Mouse (Mus musculus) cerebellum, adult 2 months (tissue): Measurements from ENCODE around the gene Zbtb22. TPM values are rescaled to one million over a fixed set of nuclear protein-coding genes. Genes with fewer than 3 reads are reported as not detected.
A peak's percentile ranks its signal among the peaks of the same experiment; 100 is the strongest.

Experiments used
- DNase-seq, 2 experiments: peaks; one replicate each; pipeline ENCODE4 v3.0.0; 2021
- H3K27ac ChIP-seq: fragments of 200-500 bp; 2 replicates; pipeline ENCODE4 v1.5.1; 2012; ENCODE audit warnings: low read length, control low read depth, inconsistent platforms; ENCODE audit not compliant: insufficient read depth
- H3K27me3 ChIP-seq: fragments of 200-500 bp; 2 replicates; pipeline ENCODE4 v1.6.1; 2012; ENCODE audit warnings: inconsistent platforms, mild to moderate bottlenecking, low read length, moderate library complexity; ENCODE audit not compliant: control insufficient read depth, insufficient read depth
- H3K4me1 ChIP-seq: fragments of 200-500 bp; 2 replicates; pipeline ENCODE4 v1.6.1; 2011; ENCODE audit warnings: low read length; ENCODE audit not compliant: control insufficient read depth, insufficient read depth
- H3K4me3 ChIP-seq: fragments of 200-500 bp; replicated peaks from 2 replicates; pipeline ENCODE3; 2011; ENCODE audit warnings: mild to moderate bottlenecking, low read depth, low read length, control low read depth; ENCODE audit not compliant: insufficient read depth
- CTCF ChIP-seq: fragments of 200-500 bp; IDR thresholded peaks from 2 replicates; pipeline ENCODE4 v1.5.1; 2011; ENCODE audit warnings: low read depth, mild to moderate bottlenecking, control low read depth, low read length, moderate library complexity, borderline replicate concordance; ENCODE audit not compliant: insufficient read depth
- POLR2A ChIP-seq: fragments of 200-500 bp; IDR thresholded peaks from 2 replicates; pipeline ENCODE4 v1.6.1; 2011; ENCODE audit warnings: low read length, control low read depth, borderline replicate concordance; ENCODE audit not compliant: insufficient read depth
- WGBS: fragments of 180-500 bp; shearing (Covaris S2); methylation state at CpG from one replicate; pipeline ENCODE4 v1.1.7; 2018; 5-methylcytosine and 5-hydroxymethylcytosine counted together
- polyA plus RNA-seq: library from polyadenylated mRNA; depleted of rRNA; stranded (reverse); fragments of >200 nt; gene quantifications from 2 replicates; pipeline ENCODE4 v1.2.3, GENCODE M21; 2012

Zbtb22 gene
- polyA plus RNA-seq, 1 experiment = 33.4 TPM

DNA sequence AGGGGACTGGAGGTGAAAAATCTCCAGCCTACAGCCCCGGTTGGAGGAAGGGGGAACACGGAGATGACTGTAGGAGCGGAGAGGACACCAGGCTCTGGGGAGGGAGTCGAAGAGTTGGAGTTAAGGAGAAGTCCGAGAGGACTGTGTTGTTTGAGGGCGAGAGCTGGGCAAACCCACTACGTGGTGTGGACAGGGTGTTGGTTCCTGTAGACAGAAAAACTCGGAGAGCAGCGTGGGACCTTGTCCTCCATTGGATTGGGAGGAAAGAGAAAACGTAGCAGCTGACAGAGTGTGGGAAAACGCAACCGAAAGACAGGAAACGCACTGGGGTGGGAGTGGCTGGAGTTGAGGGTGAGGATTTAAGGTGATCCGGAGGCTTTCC, 5.8 kb upstream of the Zbtb22 start:
- under 1% methylated on average over 14 of the region's 14 CpGs for WGBS
- Histone ChIP-seq H3K4me3 (peak overlapping the region; percentile 65), H3K27me3 (no peaks in the 10 kb centered on the region), H3K4me1 (no peaks in the 10 kb centered on the region; the same call in 1 of the 2 replicates), H3K27ac (peak overlapping the region; percentile 63)
- no peak for DNase-seq
- TF ChIP-seq POLR2A (no peak), CTCF (no peak)

DNA sequence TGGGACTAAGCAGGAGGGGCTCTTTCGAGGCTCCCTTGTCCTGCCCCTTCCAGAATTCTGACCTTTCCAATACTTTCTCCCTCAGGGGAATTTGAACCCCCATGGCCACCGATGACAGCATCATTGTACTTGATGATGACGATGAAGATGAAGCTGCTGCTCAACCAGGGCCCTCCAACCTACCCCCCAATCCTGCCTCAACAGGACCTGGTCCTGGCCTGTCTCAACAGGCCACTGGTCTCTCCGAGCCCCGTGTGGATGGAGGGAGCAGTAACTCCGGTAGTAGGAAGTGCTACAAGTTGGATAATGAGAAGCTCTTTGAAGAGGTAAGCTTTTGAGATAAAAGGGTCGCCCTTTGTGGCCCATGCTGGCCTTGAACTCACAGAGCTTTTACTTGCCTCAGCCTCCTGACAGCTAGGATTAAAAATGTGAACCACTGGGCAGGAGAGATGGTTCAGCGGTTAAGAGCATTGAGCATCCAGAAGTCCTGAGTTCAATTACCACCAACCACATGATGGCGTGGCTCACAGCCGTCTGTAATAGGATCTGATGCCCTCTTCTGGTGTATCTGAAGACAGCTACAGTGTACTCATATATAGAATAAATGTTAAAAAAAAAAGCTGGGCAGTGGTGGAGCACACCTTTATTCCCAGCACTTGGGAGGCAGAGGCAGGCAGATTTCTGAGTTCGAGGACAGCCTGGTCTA, 5.2 kb upstream of the Zbtb22 start:
- Histone ChIP-seq H3K27ac (no peak overlapping the region), H3K27me3 (no peaks in the 10 kb centered on the region), H3K4me3 (no peak overlapping the region), H3K4me1 (no peaks in the 10 kb centered on the region; the same call in 1 of the 2 replicates)
- DNase-seq = no peak
- WGBS = 38% methylated on average over 11 of the region's 11 CpGs
- TF ChIP-seq POLR2A (no peak), CTCF (0 out of 2 replicates have a peak, but pooled peaks have one; percentile 2)

DNA sequence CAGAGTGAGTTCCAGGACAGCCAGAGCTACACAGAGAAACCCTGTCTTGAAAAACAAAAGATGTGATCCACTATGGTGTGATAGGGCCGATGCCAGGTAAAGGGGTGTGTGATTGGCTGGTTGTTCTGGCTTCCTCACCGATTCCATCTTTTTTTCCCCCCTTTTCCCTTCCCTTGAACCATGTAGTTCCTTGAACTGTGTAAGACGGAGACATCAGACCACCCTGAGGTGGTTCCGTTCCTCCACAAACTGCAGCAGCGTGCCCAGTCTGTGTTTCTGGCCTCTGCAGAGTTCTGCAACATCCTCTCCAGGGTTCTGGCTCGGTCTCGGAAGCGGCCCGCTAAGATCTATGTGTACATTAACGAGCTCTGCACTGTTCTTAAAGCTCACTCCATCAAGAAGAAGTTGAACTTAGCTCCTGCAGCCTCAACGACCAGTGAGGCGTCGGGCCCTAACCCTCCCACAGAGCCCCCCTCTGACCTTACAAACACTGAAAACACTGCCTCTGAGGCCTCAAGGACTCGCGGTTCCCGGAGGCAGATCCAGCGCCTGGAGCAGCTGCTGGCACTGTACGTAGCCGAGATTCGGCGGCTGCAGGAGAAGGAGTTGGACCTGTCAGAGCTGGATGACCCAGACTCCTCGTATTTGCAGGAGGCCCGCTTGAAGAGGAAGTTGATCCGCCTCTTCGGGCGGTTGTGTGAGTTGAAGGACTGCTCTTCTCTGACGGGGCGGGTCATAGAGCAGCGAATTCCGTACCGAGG, 4.5 kb upstream of the Zbtb22 start:
- WGBS = 86% methylated on average over 31 of the region's 31 CpGs
- TF ChIP-seq CTCF (no peak), POLR2A (no peak)
- H3K4me1 ChIP-seq = no peaks in the 10 kb centered on the region; the same call in 1 of the 2 replicates

DNA sequence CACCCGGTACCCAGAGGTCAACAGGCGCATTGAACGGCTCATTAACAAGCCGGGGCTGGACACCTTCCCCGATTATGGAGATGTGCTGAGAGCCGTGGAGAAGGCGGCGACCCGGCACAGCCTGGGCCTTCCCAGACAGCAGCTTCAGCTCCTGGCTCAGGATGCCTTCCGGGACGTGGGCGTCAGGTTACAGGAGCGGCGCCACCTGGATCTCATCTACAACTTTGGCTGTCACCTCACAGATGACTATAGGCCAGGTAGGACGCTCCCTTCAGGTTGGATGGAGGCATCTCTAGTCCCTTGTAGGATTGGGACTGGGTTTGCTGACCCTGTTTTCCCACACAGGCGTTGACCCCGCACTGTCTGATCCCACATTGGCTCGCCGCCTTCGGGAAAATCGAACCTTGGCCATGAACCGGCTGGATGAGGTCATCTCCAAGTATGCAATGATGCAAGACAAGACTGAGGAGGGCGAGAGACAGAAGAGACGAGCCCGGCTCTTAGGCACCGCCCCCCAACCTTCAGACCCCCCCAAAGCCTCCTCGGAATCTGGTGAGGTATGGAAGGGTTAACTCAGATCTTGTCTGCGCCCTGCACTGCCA, 3.8 kb upstream of the Zbtb22 start:
- no peak overlapping the region for H3K4me3 ChIP-seq
- TF ChIP-seq POLR2A = no peak
- TF ChIP-seq CTCF = no peak
- peaks cover 2% of the 10 kb centered on the region for H3K4me1 ChIP-seq
- no peak overlapping the region for H3K27ac ChIP-seq
- WGBS = 84% methylated on average over 28 of the region's 28 CpGs
- DNase-seq = peak in 1 of 2 experiments; percentile 28
- H3K27me3 ChIP-seq = no peaks in the 10 kb centered on the region

More for the DNA sequence above, 4.5 kb upstream of the Zbtb22 start:
- H3K4me3 ChIP-seq = no peak overlapping the region
- no peaks in the 10 kb centered on the region for H3K27me3 ChIP-seq
- no peak overlapping the region for H3K27ac ChIP-seq
- DNase-seq = peak in 1 of 2 experiments; percentile 22

DNA sequence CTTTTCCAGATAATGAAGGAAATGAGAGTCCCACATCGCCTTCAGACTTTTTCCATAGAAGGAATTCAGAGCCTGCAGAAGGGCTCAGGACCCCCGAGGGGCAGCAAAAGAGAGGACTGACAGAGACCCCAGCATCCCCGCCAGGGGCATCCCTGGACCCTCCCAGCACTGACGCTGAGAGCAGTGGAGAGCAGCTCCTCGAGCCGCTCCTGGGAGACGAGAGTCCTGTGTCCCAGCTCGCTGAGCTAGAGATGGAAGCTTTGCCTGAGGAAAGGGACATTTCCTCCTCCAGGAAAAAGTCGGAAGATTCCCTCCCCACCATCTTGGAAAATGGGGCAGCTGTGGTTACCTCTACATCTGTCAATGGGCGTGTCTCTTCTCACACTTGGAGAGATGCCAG, 2.4 kb upstream of the Zbtb22 start:
- TF ChIP-seq POLR2A (no peak), CTCF (no peak)
- no peak overlapping the region for H3K27ac ChIP-seq
- H3K4me1 ChIP-seq = peaks cover 7% of the 10 kb centered on the region
- no peaks in the 10 kb centered on the region for H3K27me3 ChIP-seq
- no peak overlapping the region for H3K4me3 ChIP-seq
- 75% methylated on average over 10 of the region's 10 CpGs for WGBS
- DNase-seq = peak in 1 of 2 experiments; percentile 11

DNA sequence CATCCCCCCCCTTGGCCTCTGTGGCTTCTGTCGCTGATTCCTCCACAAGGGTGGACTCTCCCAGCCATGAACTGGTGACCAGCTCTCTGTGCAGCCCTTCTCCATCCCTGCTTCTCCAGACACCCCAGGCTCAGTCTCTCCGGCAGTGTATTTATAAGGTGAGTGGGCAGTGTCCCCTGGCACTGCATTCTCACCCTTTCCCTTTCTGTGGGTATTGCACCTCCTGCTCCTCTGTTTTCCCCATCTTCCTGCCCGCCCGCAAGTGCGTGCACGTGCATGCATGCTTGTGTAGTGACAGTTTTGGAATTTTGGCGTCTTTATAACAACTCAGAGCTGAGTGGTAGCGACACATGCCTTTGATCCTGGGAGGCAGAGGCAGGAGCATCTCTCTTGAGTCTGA, 1.8 kb upstream of the Zbtb22 start:
- Histone ChIP-seq H3K27me3 (no peaks in the 10 kb centered on the region), H3K27ac (no peak overlapping the region), H3K4me1 (peaks cover 9% of the 10 kb centered on the region), H3K4me3 (no peak overlapping the region)
- WGBS = 88% methylated on average over 8 of the region's 8 CpGs
- peak in 1 of 2 experiments; percentile 17 for DNase-seq
- TF ChIP-seq CTCF (no peak), POLR2A (no peak)

DNA sequence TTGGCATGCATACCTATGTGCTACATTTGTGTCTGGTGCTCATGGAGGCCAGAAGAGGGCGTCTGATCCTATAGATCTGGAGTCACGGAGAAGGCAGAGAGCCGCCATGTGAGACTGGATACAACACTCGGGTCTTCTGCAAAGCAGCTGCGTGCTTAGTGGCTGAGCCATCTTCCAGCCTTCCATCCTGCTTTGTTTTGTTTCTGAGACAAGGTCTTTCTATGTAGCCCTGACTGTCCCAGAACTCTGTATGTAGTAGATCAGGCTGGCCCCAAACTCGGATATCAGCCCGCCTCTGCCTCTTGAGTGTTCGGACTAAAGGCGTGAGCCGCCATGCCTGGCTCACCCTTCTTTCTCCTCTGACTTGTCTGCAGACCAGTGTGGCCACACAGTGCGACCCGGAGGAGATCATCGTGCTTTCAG, 724 bp upstream of the Zbtb22 start:
- peak in 1 of 2 experiments; percentile 28 for DNase-seq
- WGBS = 57% methylated on average over 13 of the region's 13 CpGs
- Histone ChIP-seq H3K4me3 (no peak overlapping the region), H3K27me3 (no peaks in the 10 kb centered on the region), H3K27ac (no peak overlapping the region), H3K4me1 (peaks cover 11% of the 10 kb centered on the region)
- no peak for TF ChIP-seq CTCF
- no peak for TF ChIP-seq POLR2A
